8 mouse cellular contexts compared by ENCODE assay signal in the genomic region with DNA sequence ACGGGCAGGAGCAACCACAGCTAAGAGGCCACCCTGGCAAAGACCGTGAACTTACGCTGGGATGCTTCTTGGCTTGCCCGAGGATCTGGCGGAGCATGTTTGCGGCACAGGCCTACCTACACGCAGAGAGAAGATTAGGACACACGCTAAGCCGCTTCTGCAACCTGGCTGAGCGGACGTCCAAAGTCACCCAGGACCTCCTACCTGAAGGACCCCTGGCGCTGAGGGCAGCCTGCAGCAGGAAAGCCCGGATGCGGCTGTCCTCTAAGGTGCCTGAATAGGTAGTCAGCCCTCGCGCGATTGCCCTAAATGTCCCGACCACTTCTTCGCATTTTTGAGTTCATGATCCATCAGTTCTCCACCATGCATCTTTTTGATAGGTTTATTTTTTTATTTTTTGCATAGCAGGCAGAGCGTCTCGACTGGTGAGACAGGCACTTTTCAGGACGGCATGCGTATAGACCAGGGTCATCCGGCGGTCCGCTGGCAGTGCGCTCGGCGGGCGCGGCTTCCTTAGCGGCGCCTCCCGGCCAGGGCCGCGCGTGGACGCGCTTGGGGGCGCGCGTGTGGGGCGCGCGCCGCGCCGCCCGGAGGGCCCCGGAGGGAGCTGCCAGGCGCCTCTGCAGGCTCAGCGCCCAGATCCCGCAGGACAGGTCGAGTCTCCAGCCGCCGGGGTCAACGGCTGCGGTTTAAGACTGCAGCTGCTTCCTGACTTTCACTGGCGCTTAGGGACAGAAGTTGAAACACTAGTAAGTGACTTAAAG. TPM values are rescaled to one million over a fixed set of nuclear protein-coding genes. Genes with fewer than 3 reads are reported as not detected.
DNase-seq lines count a peak whose midpoint lies in the region; ATAC-seq lines count a peak whose summit lies in the region.

A gene (minus strand): TSS at position 229 of the 764 bp plus-strand sequence.
A gene (plus strand): TSS at position 541 of the 764 bp plus-strand sequence.

- peaks cover 5% of the 10 kb centered on the region; the same call in 1 of the 2 replicates for H3K36me3 ChIP-seq in hindbrain, embryonic 16.5 days (ENCODE audit: control insufficient read depth, insufficient read depth, low read length)
- 0 out of 2 replicates have a peak, but pooled peaks cover 5% of the 10 kb centered on the region for H3K36me3 ChIP-seq in macrophage (ENCODE audit: inconsistent target)

- peaks cover 48% of the 10 kb centered on the region for H3K79me2 ChIP-seq in macrophage (ENCODE audit: inconsistent target)

- peak within 1 kb of the TSS; percentile 86 for H3K4me3 ChIP-seq in hindbrain, embryonic 16.5 days (ENCODE audit: low read length)
- H3K4me3 ChIP-seq in macrophage (ENCODE audit: inconsistent target) = peak within 1 kb of the TSS; percentile 84

- H3K4me1 ChIP-seq in hindbrain, embryonic 16.5 days (ENCODE audit: control insufficient read depth, insufficient read depth, low read depth, low read length) = peaks cover 18% of the 10 kb centered on the region

- peak within 1 kb of the TSS; percentile 85 for H3K27ac ChIP-seq in hindbrain, embryonic 16.5 days (ENCODE audit: low read depth, low read length)
- H3K27ac ChIP-seq in macrophage = peak within 1 kb of the TSS; percentile 91

- peak within 1 kb of the TSS; percentile 90 for H3K9ac ChIP-seq in hindbrain, embryonic 16.5 days (ENCODE audit: low read depth, low read length)

- no peaks in the 10 kb centered on the region for H3K9me3 ChIP-seq in hindbrain, embryonic 16.5 days (ENCODE audit: control insufficient read depth, low read length)

- under 1% methylated on average over 59 of the region's 59 CpGs for WGBS in hindbrain, embryonic 16.5 days
- under 1% methylated on average over 54 of the region's 59 CpGs for WGBS in macrophage (ENCODE audit: missing documents)

- DNase-seq in WW6 (ENCODE audit: low read depth, low spot score) = peak; percentile 72
- peak; percentile 68 to 83 for DNase-seq in cerebellum, postnatal 4 days (ENCODE audit: low spot score in 2 of 2)
- DNase-seq in gastrocnemius, adult 18-20 months (ENCODE audit: low spot score) = peak; percentile 95
- DNase-seq in left cerebral cortex, adult 18-20 months (ENCODE audit: low spot score in 2 of 2) = peak; percentile 88 to 93
- DNase-seq in right cerebral cortex, adult 18-20 months = peak; percentile 89
- DNase-seq in urinary bladder, postnatal 10 days (ENCODE audit: low spot score) = peak; percentile 62

- peak within 1 kb of the TSS; percentile 88 for H3K4me2 ChIP-seq in hindbrain, embryonic 16.5 days (ENCODE audit: low read length)

- peak; percentile 98 for ATAC-seq in hindbrain, embryonic 16.5 days

- H3K27me3 ChIP-seq in hindbrain, embryonic 16.5 days (replicated peaks; ENCODE audit: control insufficient read depth, insufficient read depth, low read length) = no peaks in the 10 kb centered on the region

RNA-seq across cellular contexts. Expression of the first gene that starts in this region (rescaled TPM):
- 1,000 to 10,000 TPM; 1,410 to 1,502 TPM for total RNA-seq in gastrocnemius, adult 18-20 months (2021)
- 1,100 and 1,290 TPM in 2 replicates for polyA plus RNA-seq in hindbrain, embryonic 16.5 days (2015; fragmentation: Nextera tagmentation; extraction: Ambion mirVana)
- 100 to 1,000 TPM; 697 to 736 TPM for total RNA-seq in left cerebral cortex, adult 18-20 months (2021)
- total RNA-seq in macrophage (2018; cell fraction: chromatin; rRNA removed) = 10 to 100 TPM in 8 of 26 experiments, 1 to 10 TPM in 18; 1.6 to 36.6 (median 6.8) TPM
- total RNA-seq in macrophage (2018; cell fraction: cytosol; rRNA removed) = 100 to 1,000 TPM; 165 to 293 (median 213) TPM
- total RNA-seq in macrophage (2018; cell fraction: nucleus; rRNA removed) = 10 to 100 TPM in 25 of 26 experiments, 1 to 10 TPM in 1; 8.7 to 54.8 (median 25.6) TPM
- polyA plus RNA-seq in macrophage (2018) = 154 to 384 TPM (median 314 TPM) in 3 replicates

RNA-seq across cellular contexts. Expression of the second gene that starts in this region (rescaled TPM):
- 10 to 100 TPM; 24.2 to 28.5 TPM for total RNA-seq in gastrocnemius, adult 18-20 months (2021)
- polyA plus RNA-seq in hindbrain, embryonic 16.5 days (2015; fragmentation: Nextera tagmentation; extraction: Ambion mirVana) = 70.7 and 74.3 TPM in 2 replicates
- total RNA-seq in left cerebral cortex, adult 18-20 months (2021) = 10 to 100 TPM; 71.1 to 72.7 TPM
- total RNA-seq in macrophage (2018; cell fraction: chromatin; rRNA removed) = 100 to 1,000 TPM in 16 of 26 experiments, 10 to 100 TPM in 10; 23.1 to 184 (median 135) TPM
- 10 to 100 TPM; 11.8 to 29.2 (median 22.4) TPM for total RNA-seq in macrophage (2018; cell fraction: cytosol; rRNA removed)
- 100 to 1,000 TPM in 8 of 26 experiments, 10 to 100 TPM in 18; 19.1 to 137 (median 66.0) TPM for total RNA-seq in macrophage (2018; cell fraction: nucleus; rRNA removed)
- polyA plus RNA-seq in macrophage (2018) = 19.0 to 29.8 TPM (median 22.2 TPM) in 3 replicates

Comparison
In these comparisons a context has a peak if more than half of its experiments do, and no peak if none do; other contexts are left out.
1. Peak in every context shown above with its lines: DNase-seq, ATAC-seq, H3K4me3 ChIP-seq and H3K27ac ChIP-seq.